Mouse (Mus musculus) megakaryocyte, embryonic 14.5 days (primary cell): ENCODE data around the gene Pusl1.

Experiments used
- FLI1 ChIP-seq: IDR thresholded peaks from 2 replicates; pipeline ENCODE4 v1.6.1; 2012; ENCODE audit warnings: low read length, inconsistent platforms, mixed read lengths
- GATA1 ChIP-seq: IDR thresholded peaks from 3 replicates; pipeline ENCODE4 v1.6.1; 2012; ENCODE audit warnings: mixed read lengths, low read length, inconsistent platforms, borderline replicate concordance

DNA sequence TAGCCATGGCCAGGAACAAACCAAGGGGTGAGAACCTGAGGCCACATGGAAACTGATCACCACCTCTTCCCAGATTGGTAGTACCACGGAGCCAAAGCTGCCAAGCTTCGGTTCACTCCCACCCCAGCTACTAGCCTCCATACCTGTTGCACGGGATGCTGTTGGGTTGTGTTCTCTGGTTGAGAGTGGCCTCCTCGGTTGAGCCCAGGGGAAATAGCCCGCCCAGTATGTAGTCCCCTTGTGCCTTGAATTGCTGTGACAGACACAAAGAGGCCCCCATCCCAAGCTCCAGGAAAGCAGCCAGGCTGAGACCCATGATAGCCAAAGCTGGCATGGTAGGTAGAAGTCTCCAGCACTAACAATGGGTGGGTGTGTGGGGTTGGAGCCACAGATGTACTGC is 28.6 kb downstream of the Pusl1 start, which contains the start of gene Tas1r3:
- no peak for TF ChIP-seq GATA1
- no peak for TF ChIP-seq FLI1
